Comparison of ENCODE assay signal across 11 mouse cellular contexts in the genomic region with DNA sequence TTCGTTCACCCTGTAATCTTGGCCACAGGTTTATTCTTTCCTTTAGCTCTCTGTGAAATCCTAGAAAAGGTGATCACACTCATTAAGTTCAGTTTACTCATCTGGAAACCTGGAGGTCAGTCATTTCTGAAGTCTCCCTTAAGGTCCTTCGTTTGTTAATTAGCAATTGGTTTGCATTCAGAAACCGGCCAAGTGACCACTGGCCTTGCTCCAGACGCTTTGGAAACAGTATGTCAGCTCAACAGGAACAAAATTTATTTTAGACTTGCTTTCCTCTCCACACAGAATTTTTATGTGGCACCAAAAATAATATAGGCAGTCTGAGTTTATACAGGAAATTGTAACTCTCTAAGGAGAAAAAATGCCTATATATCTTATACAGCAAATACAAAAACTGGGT.
"Had no signal": no experiment of that assay in that cellular context is flagged by ENCODE, and none has a peak within 500 bp of the region (broad histone marks: within the 10 kb centered on the region; RNA-seq: fewer than 3 reads in every experiment).

No protein-coding gene starts in this region.

- H3K9ac ChIP-seq: limb, embryonic 13.5 days; liver, embryonic 14.5 days; midbrain, embryonic 12.5 days; neural tube, embryonic 13.5 days; stomach, embryonic 15.5 days had no signal

- H3K27ac ChIP-seq: limb, embryonic 13.5 days; liver, embryonic 14.5 days; midbrain, embryonic 12.5 days; neural tube, embryonic 13.5 days; stomach, embryonic 15.5 days had no signal

- DNase-seq: kidney, adult 9 months; kidney, postnatal 14 days; layer of hippocampus, adult 9-11 months; layer of hippocampus, postnatal 36 days; lung, adult 18-20 months; thymus, postnatal 36 days had no signal

- H3K9me3 ChIP-seq: limb, embryonic 13.5 days; midbrain, embryonic 12.5 days; neural tube, embryonic 13.5 days; stomach, embryonic 15.5 days had no signal

- H3K4me1 ChIP-seq: limb, embryonic 13.5 days; midbrain, embryonic 12.5 days; neural tube, embryonic 13.5 days; stomach, embryonic 15.5 days had no signal

- H3K27me3 ChIP-seq: limb, embryonic 13.5 days; midbrain, embryonic 12.5 days; neural tube, embryonic 13.5 days; stomach, embryonic 15.5 days had no signal

- H3K4me3 ChIP-seq: limb, embryonic 13.5 days; midbrain, embryonic 12.5 days; neural tube, embryonic 13.5 days; stomach, embryonic 15.5 days had no signal

- H3K36me3 ChIP-seq: limb, embryonic 13.5 days; midbrain, embryonic 12.5 days; neural tube, embryonic 13.5 days; stomach, embryonic 15.5 days had no signal

- H3K4me2 ChIP-seq: limb, embryonic 13.5 days; midbrain, embryonic 12.5 days; neural tube, embryonic 13.5 days; stomach, embryonic 15.5 days had no signal
